Mouse (Mus musculus) kidney, postnatal 0 days (tissue): ENCODE measurements around the gene Olfr695. TPM values are rescaled to one million over a fixed set of nuclear protein-coding genes. Genes with fewer than 3 reads are reported as not detected.
"Not testable (repeated sequence)": the region's sequence is repeated elsewhere in the genome, so short reads cannot be mapped to it uniquely, and the experiment has no call there.

Experiments used
- ATAC-seq: fragments of 200-750 bp; cut with Nextera tagmentation; replicated peaks from 2 replicates; pipeline ENCODE4 v1.8.0; 2017; ENCODE audit warnings: low read depth, moderate number of reproducible peaks, moderate TSS enrichment, moderate library complexity; ENCODE audit not compliant: low FRiP score
- DNase-seq: peaks from one replicate; pipeline ENCODE4 v3.0.0-alpha.2; 2016; ENCODE audit warnings: low spot score
- H3K27ac ChIP-seq: fragments of 300-500 bp; sonication (generic); 2 replicates; pipeline ENCODE4 v1.5.1; 2014; ENCODE audit warnings: mild to moderate bottlenecking
- H3K27me3 ChIP-seq: fragments of 300-500 bp; sonication (generic); 2 replicates; pipeline ENCODE4 v1.6.1; 2014; ENCODE audit warnings: low read length, mixed read lengths; ENCODE audit not compliant: insufficient read depth
- H3K36me3 ChIP-seq: fragments of 300-500 bp; sonication (generic); 2 replicates; pipeline ENCODE4 v1.6.1; 2014; ENCODE audit warnings: low read length, mixed read lengths; ENCODE audit not compliant: insufficient read depth
- H3K4me1 ChIP-seq: fragments of 300-500 bp; sonication (generic); replicated peaks from 2 replicates; pipeline ENCODE4 v1.6.1; 2014; ENCODE audit warnings: antibody characterized with exemption, low read length, mixed read lengths; ENCODE audit not compliant: insufficient read depth
- H3K4me2 ChIP-seq: fragments of 300-500 bp; sonication (generic); 2 replicates; pipeline ENCODE4 v1.6.1; 2014; ENCODE audit warnings: mild to moderate bottlenecking, low read length, moderate library complexity, mixed read lengths
- H3K4me3 ChIP-seq: fragments of 300-500 bp; sonication (generic); replicated peaks from 2 replicates; pipeline ENCODE4 v1.5.1; 2014; ENCODE audit warnings: low read depth, low read length
- H3K9ac ChIP-seq: fragments of 300-500 bp; sonication (generic); 2 replicates; pipeline ENCODE4 v1.6.1; 2014; ENCODE audit warnings: low read depth, low read length
- H3K9me3 ChIP-seq: fragments of 300-500 bp; sonication (generic); replicated peaks from 2 replicates; pipeline ENCODE4 v1.6.1; 2016; ENCODE audit warnings: low read length, inconsistent platforms, mixed read lengths
- CTCF ChIP-seq: IDR thresholded peaks from 2 replicates; pipeline ENCODE4 v1.5.1; 2016; ENCODE audit warnings: antibody characterized with exemption, low read depth, mild to moderate bottlenecking, moderate library complexity
- WGBS: fragments of 180-500 bp; shearing (Covaris S2); extraction: QIAGEN DNeasy Blood & Tissue Kit; methylation state at CpG from one replicate; pipeline ENCODE4 v1.1.7; 2014; 5-methylcytosine and 5-hydroxymethylcytosine counted together
- polyA plus RNA-seq: library from polyadenylated mRNA; unstranded; fragments of >200 nt; fragmentation: Nextera tagmentation; extraction: Ambion mirVana; gene quantifications from 2 replicates; pipeline ENCODE4 v1.2.1, GENCODE M21; 2015

Olfr695 gene
- not detected in 2 replicates for polyA plus RNA-seq

DNA sequence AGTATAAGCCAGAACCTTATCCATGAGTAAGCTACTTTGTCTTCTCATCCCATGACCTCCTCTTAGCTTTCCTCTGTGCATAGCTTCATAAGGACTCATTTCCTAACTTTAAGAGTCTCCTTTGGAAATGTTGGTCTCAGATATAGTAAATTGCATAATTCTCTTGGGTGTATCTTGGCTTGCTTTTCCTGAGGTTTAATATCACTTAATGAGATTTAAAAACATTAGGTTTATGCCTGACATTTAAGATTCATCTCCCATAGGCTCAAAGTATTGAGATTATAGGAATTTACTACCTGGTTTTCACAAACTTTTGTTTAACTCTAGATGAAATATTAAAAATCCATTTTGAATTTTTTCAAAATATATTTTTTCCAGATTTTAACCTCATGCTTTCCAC, at the start of gene Olfr695:
Olfr695 (minus strand) TSS at position 101 of the 400 bp plus-strand sequence.
- DNase-seq (no peak), ATAC-seq (no peak)
- no peaks in the 10 kb centered on the region for H3K36me3 ChIP-seq
- no peaks in the 10 kb centered on the region for H3K27me3 ChIP-seq
- H3K4me1 ChIP-seq: no peaks in the 10 kb centered on the region
- H3K27ac ChIP-seq: no peak within 1 kb of the TSS
- H3K9me3 ChIP-seq: no peaks in the 10 kb centered on the region
- TF ChIP-seq CTCF: no peak
- no peak within 1 kb of the TSS for H3K4me2 ChIP-seq
- no peak within 1 kb of the TSS for H3K4me3 ChIP-seq
- H3K9ac ChIP-seq: no peak within 1 kb of the TSS

DNA sequence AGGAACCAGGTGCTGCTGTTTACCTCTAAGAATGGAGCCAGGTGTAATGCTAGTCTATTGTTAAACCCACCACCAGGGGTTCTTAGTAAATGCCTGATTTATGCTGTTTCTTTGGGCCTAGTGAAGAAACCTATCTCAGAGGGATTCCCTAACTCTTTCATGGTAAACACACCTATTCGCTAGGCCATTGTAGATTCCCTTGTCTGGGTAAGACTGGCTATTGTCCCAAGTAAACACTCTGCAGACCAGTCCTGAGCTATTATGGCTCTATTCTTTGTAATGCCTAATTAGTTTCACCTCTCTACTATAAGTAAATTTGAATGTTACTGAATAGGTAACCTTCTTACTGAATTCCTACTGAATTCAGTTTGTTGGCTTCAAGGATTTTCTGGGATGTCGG, 44.8 kb upstream of the Olfr695 start:
- not testable (repeated sequence) for H3K27ac ChIP-seq, H3K4me3 ChIP-seq, H3K4me2 ChIP-seq, ATAC-seq, H3K9me3 ChIP-seq, H3K9ac ChIP-seq, DNase-seq, H3K4me1 ChIP-seq, H3K36me3 ChIP-seq, H3K27me3 ChIP-seq
- 90% methylated on average over 2 of the region's 2 CpGs for WGBS

DNA sequence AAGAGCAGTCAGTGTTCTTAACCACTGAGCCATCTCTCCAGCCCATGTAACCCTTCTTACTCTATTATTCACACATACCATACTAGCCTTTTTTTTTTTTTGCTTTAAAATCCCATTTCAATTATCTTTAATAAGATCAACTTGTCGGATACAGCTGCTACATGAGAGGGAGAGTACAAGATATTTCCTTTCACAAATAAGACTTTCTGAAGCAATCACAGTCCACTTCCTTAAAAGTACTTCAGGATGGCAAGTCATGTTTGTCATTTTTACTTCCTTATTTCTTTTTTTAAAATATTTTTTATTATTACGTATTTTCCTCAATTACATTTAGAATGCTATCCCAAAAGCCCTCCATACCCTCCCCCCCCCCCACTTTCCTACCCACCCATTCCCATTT, 42.6 kb upstream of the Olfr695 start:
- no peak for TF ChIP-seq CTCF
- H3K4me1 ChIP-seq: no peaks in the 10 kb centered on the region
- H3K36me3 ChIP-seq: no peaks in the 10 kb centered on the region
- no peak overlapping the region for H3K27ac ChIP-seq
- no peaks in the 10 kb centered on the region for H3K9me3 ChIP-seq
- DNase-seq (no peak), ATAC-seq (no peak)
- H3K4me3 ChIP-seq: no peak overlapping the region
- 93% methylated on average over 2 of the region's 2 CpGs for WGBS
- no peak overlapping the region for H3K4me2 ChIP-seq
- no peaks in the 10 kb centered on the region for H3K27me3 ChIP-seq
- no peak overlapping the region for H3K9ac ChIP-seq

DNA sequence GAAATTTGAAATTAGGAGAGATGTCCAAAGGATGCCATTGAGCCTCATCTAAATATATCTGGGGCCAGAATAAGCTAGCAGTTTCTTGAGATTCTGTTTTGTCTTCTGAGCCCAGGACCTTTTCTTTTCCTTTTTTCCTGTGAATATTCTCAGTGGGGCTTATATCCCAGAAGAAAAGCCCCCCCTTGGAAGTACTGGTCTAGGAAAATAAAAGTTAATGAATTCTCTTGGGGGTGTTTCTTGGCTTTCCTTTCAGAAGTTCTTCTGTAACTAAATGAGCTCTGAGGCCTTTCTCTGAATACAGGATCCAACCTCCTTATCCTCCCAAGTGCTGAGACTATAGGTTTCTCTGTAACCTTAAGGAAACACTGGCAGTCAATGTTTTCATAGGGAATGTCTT, 39.1 kb upstream of the Olfr695 start, which contains the start of gene Olfr698:
Olfr698 (minus strand) TSS at position 101 of the 400 bp plus-strand sequence.
- Histone ChIP-seq H3K27me3 (no peaks in the 10 kb centered on the region), H3K4me1 (no peaks in the 10 kb centered on the region), H3K4me3 (no peak within 1 kb of the TSS), H3K9ac (no peak within 1 kb of the TSS), H3K9me3 (no peaks in the 10 kb centered on the region), H3K36me3 (no peaks in the 10 kb centered on the region), H3K4me2 (no peak within 1 kb of the TSS), H3K27ac (no peak within 1 kb of the TSS)
- ATAC-seq (no peak), DNase-seq (no peak)
- no peak for TF ChIP-seq CTCF

DNA sequence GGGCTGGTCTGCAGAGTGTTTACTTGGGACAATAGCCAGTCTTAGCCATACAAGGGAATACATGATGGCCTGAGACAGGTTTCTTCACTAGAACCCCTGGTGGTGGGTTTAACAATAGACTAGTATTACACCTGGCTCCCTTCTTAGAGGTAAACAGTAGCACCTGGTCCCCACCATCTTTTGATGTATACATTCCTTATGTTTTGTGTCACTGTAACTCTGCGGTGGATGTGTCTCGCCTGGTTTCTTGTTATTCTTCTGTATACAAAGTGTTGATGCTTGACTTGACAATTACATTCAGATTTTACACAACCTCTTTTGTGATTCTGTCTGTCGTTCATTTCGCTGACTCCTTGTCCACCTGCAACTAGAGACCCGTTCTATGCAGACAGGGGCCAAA, 29.6 kb upstream of the Olfr695 start:
- Histone ChIP-seq H3K4me3 (no peak overlapping the region), H3K9ac (no peak overlapping the region), H3K27me3 (no peaks in the 10 kb centered on the region), H3K36me3 (no peaks in the 10 kb centered on the region), H3K4me1 (no peaks in the 10 kb centered on the region), H3K27ac (no peak overlapping the region), H3K9me3 (no peaks in the 10 kb centered on the region), H3K4me2 (no peak overlapping the region)
- DNase-seq (no peak), ATAC-seq (no peak)
- TF ChIP-seq CTCF: no peak
- 92% methylated on average over 5 of the region's 5 CpGs for WGBS

DNA sequence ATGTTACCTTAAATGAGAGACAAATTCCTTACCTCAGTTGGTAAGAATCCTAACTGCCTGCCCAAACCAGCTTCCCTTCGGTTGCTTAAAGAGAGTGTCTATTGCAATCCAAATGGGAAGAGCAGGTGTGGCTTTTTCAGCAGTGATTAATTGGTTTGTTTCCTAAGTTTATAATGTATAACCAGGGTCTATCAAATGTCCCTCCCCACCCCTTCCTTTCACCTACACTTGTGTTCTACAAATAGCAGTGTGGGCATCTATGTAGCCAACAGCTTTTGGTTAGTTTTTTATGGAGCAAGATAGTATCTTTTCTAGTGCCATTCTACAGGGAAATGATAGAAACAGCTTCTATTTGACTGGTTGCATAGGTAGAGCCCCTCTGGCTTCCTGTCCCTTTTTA, 26.1 kb upstream of the Olfr695 start, which contains the start of gene Olfr697:
Olfr697 (minus strand) TSS at position 101 of the 400 bp plus-strand sequence.
- no peak within 1 kb of the TSS for H3K27ac ChIP-seq
- WGBS: 62% methylated on average over 1 of the region's 1 CpGs
- no peak for TF ChIP-seq CTCF
- no peaks in the 10 kb centered on the region for H3K9me3 ChIP-seq
- no peaks in the 10 kb centered on the region for H3K4me1 ChIP-seq
- H3K4me3 ChIP-seq: no peak within 1 kb of the TSS
- no peak within 1 kb of the TSS for H3K9ac ChIP-seq
- no peak for ATAC-seq
- no peaks in the 10 kb centered on the region for H3K36me3 ChIP-seq
- H3K27me3 ChIP-seq: no peaks in the 10 kb centered on the region
- DNase-seq: no peak
- H3K4me2 ChIP-seq: no peak within 1 kb of the TSS

DNA sequence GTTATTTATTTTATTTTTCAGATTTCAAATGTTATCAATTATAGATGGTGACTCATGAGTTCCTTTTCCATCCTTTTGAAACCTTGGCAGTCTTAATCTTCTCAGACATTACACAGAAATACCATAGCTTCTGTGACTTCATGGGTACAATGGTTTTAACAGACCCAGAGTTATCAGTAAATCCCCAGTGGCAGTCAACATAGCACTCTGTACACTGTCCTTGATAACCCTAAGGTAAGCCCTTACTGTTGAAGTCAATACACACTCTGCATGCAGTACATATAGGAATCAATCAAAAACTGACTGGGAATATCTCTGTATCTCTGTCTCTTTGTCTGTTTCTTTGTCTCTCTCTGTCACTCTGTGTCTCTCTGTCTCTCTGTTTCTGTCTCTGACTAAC, 20.8 kb upstream of the Olfr695 start:
- Histone ChIP-seq H3K36me3 (no peaks in the 10 kb centered on the region), H3K27me3 (no peaks in the 10 kb centered on the region), H3K4me1 (no peaks in the 10 kb centered on the region), H3K27ac (no peak overlapping the region), H3K9ac (no peak overlapping the region), H3K4me2 (no peak overlapping the region), H3K4me3 (no peak overlapping the region), H3K9me3 (no peaks in the 10 kb centered on the region)
- TF ChIP-seq CTCF: no peak
- no peak for DNase-seq
- no peak for ATAC-seq
